Mouse (Mus musculus): ENCODE data around the gene Stat5a. TPM values are rescaled to one million over a fixed set of nuclear protein-coding genes. Genes with fewer than 3 reads are reported as not detected.

The Stat5a gene
- total and polyA plus RNA-seq, 3 experiments, result 17.5 to 23.6 (median 23.0) TPM

- no peak for TF ChIP-seq USF1 (IDR thresholded peaks at IDR 0.05; ENCODE audit: low read depth, low read length)
- TF ChIP-seq KAT2A (IDR thresholded peaks at IDR 0.05; ENCODE audit: insufficient replicate concordance, low read length), result no peak
- TF ChIP-seq TCF12 (IDR thresholded peaks at IDR 0.05; ENCODE audit: low read depth, low read length), result peak; percentile 82
- TF ChIP-seq HCFC1 (IDR thresholded peaks at IDR 0.05; ENCODE audit: low read depth, low read length), result peak; percentile 56
- peak; percentile 87 for TF ChIP-seq IRF4 (IDR thresholded peaks at IDR 0.05; ENCODE audit: low read depth, low read length)
- peak; percentile 61 for TF ChIP-seq BHLHE40 (IDR thresholded peaks at IDR 0.05; ENCODE audit: low read depth, low read length)
- TF ChIP-seq RCOR1 (conservative IDR thresholded peaks at IDR 0.05; ENCODE audit: low read depth, low read length), result no peak; the same call in 1 of the 2 replicates
- TF ChIP-seq CTCF (conservative IDR thresholded peaks at IDR 0.05 in 1 of 2, IDR thresholded peaks at IDR 0.05 in 1 of 2; ENCODE audit: low read depth in 2 of 2, low read length in 2 of 2), result peak; percentile 97 to 100
- TF ChIP-seq MAX (IDR thresholded peaks at IDR 0.05; ENCODE audit: low read length), result peak; percentile 62; the same call in 1 of the 2 replicates
- peak; percentile 99; the same call in 1 of the 2 replicates for TF ChIP-seq NELFE (IDR thresholded peaks at IDR 0.05; ENCODE audit: low read depth, low read length)
- no peak for TF ChIP-seq TBP (conservative IDR thresholded peaks at IDR 0.05; ENCODE audit: low read depth, low read length)
- TF ChIP-seq MEF2A (IDR thresholded peaks at IDR 0.05; ENCODE audit: borderline replicate concordance, low read depth, low read length), result peak; percentile 72; the same call in 1 of the 2 replicates
- peak; percentile 55 for TF ChIP-seq NRF1 (IDR thresholded peaks at IDR 0.05; ENCODE audit: low read depth, low read length)
- TF ChIP-seq ZNF384 (IDR thresholded peaks at IDR 0.05; ENCODE audit: low read depth, low read length), result peak; percentile 82
- TF ChIP-seq SMC3 (IDR thresholded peaks at IDR 0.05; ENCODE audit: low read depth, low read length), result peak; percentile 100
- TF ChIP-seq UBTF (IDR thresholded peaks at IDR 0.05; ENCODE audit: low read depth, low read length), result no peak
- TF ChIP-seq USF2 (conservative IDR thresholded peaks at IDR 0.05; ENCODE audit: low read depth, low read length), result no peak
- peak; percentile 54; the same call in 1 of the 2 replicates for TF ChIP-seq JUND (conservative IDR thresholded peaks at IDR 0.05; ENCODE audit: low read depth, low read length)
- TF ChIP-seq EP300 (IDR thresholded peaks at IDR 0.05; ENCODE audit: low read length), result no peak
- TF ChIP-seq ZMIZ1 (IDR thresholded peaks at IDR 0.05; ENCODE audit: low read depth, low read length), result no peak
- peak; percentile 100 for TF ChIP-seq ZC3H11A (IDR thresholded peaks at IDR 0.05; ENCODE audit: low read depth, low read length)
- TF ChIP-seq ELF1 (IDR thresholded peaks at IDR 0.05; ENCODE audit: low read depth, low read length), result peak; percentile 55; the same call in 1 of the 2 replicates
- no peak for TF ChIP-seq ZKSCAN1 (IDR thresholded peaks at IDR 0.05; ENCODE audit: borderline replicate concordance, low read depth, low read length)
- no peak for TF ChIP-seq MAFK (IDR thresholded peaks at IDR 0.05; ENCODE audit: insufficient replicate concordance, low read length)
- TF ChIP-seq POLR2A (IDR thresholded peaks at IDR 0.05; ENCODE audit: low read depth, low read length), result no peak
- TF ChIP-seq E2F4 (IDR thresholded peaks at IDR 0.05; ENCODE audit: insufficient replicate concordance, low read depth, low read length), result no peak
- no peak for TF ChIP-seq POLR2AphosphoS2 (IDR thresholded peaks at IDR 0.05; ENCODE audit: low read depth, low read length)
- TF ChIP-seq MYC (IDR thresholded peaks at IDR 0.05; ENCODE audit: low read depth, low read length), result peak; percentile 60; the same call in 1 of the 2 replicates
- no peak for TF ChIP-seq GABPA (IDR thresholded peaks at IDR 0.05; ENCODE audit: insufficient replicate concordance, low read depth, low read length)
- TF ChIP-seq JUN (IDR thresholded peaks at IDR 0.05; ENCODE audit: insufficient read depth, low read depth, low read length), result 0 out of 2 replicates have a peak, but pooled peaks have one; percentile 21
- peak; percentile 80 for TF ChIP-seq SIN3A (IDR thresholded peaks at IDR 0.05; ENCODE audit: low read length)
- TF ChIP-seq MXI1 (IDR thresholded peaks at IDR 0.05; ENCODE audit: low read depth, low read length), result peak; percentile 29; the same call in 1 of the 2 replicates
- TF ChIP-seq CHD2 (IDR thresholded peaks at IDR 0.05; ENCODE audit: low read length), result no peak
- no peak for TF ChIP-seq PAX5 (IDR thresholded peaks at IDR 0.05; ENCODE audit: low read length)
- TF ChIP-seq RAD21 (IDR thresholded peaks at IDR 0.05; ENCODE audit: low read depth, low read length), result no peak; the same call in none of the 2 replicates
- TF ChIP-seq MAZ (IDR thresholded peaks at IDR 0.05; ENCODE audit: low read depth, low read length), result peak; percentile 66
- no peak for TF ChIP-seq ETS1 (conservative IDR thresholded peaks at IDR 0.05; ENCODE audit: low read depth, low read length)
- TF ChIP-seq CHD1 (IDR thresholded peaks at IDR 0.05; ENCODE audit: low read depth, low read length), result no peak
- Histone ChIP-seq H3K4me2 (ENCODE audit: insufficient read depth, low read depth, poor library complexity, severe bottlenecking) (no peak overlapping the region), H3K79me2 (replicated peaks; ENCODE audit: control insufficient read depth, extremely low read depth, insufficient read depth, poor library complexity, severe bottlenecking) (no peaks in the 10 kb centered on the region), H3K4me1 (ENCODE audit: control insufficient read depth in 1 of 2, insufficient read depth in 2 of 2) (peaks cover 19 to 35% of the 10 kb centered on the region in 2 experiments), H3K27ac (ENCODE audit: insufficient read depth, low read depth) (no peak overlapping the region), H3K9ac (ENCODE audit: insufficient read depth, low read depth) (no peak overlapping the region), H3K36me3 (replicated peaks in 1 of 2; ENCODE audit: control insufficient read depth in 1 of 2, insufficient read depth in 1 of 2, low read length in 1 of 2) (peaks cover 69 to 85% of the 10 kb centered on the region in 2 experiments), H3K27me3 (replicated peaks) (no peaks in the 10 kb centered on the region), H3K4me3 (replicated peaks in 1 of 3; ENCODE audit: low read depth in 2 of 3, low read length in 2 of 3, poor library complexity in 1 of 3) (no peak overlapping the region), H3K9me3 (replicated peaks; ENCODE audit: low read length) (no peaks in the 10 kb centered on the region)
- in situ Hi-C loops (cut with MboI; ENCODE audit: low pct_ligation_motif_present, low pct_unique_long_range_greater_than_20kb, low sequenced_read_pairs) (loop anchor here (5.0 kb wide), 1 partner anchor 64 kb away; no protein-coding TSS in a partner anchor), dilution Hi-C loops (cut with MboI; ENCODE audit: extremely low pct_ligation_motif_present, extremely low pct_unique_long_range_greater_than_20kb, low sequenced_read_pairs) (no loop called here)
- peak; percentile 96 for DNase-seq (ENCODE audit: extremely low read depth)
Measured at GRCm38 (mm10) chr11:100893482-100893881, 34.3 kb downstream of the Stat5a start.
